Mouse (Mus musculus): ENCODE measurements around the gene Lpcat1. TPM values are rescaled to one million over a fixed set of nuclear protein-coding genes. Genes with fewer than 3 reads are reported as not detected.

Lpcat1 gene
- total and polyA plus RNA-seq, 2 experiments from 2014 or later, result 75.7 to 191 TPM

GRCm38 (mm10) chr13:73496137-73496536 lies 29.1 kb downstream of the Lpcat1 start:
- no peak overlapping the region for H3K9ac ChIP-seq (replicated peaks; ENCODE audit: low read length)
- no peak overlapping the region for H3K4me2 ChIP-seq (ENCODE audit: low read depth, low read length)
- DNase-seq (ENCODE audit: low spot score), result no peak
- ATAC-seq, result no peak
- peaks cover 59% of the 10 kb centered on the region for H3K36me3 ChIP-seq (ENCODE audit: insufficient read depth, low read length)
- no peak overlapping the region for H3K4me3 ChIP-seq (ENCODE audit: low read length)
- no peaks in the 10 kb centered on the region for H3K9me3 ChIP-seq (ENCODE audit: low read length)
- H3K27ac ChIP-seq, result no peak overlapping the region
- 85% methylated on average over 2 of the region's 2 CpGs for WGBS
- H3K27me3 ChIP-seq (ENCODE audit: insufficient read depth, low read length), result no peaks in the 10 kb centered on the region
- no peak for TF ChIP-seq CTCF (IDR thresholded peaks at IDR 0.05; ENCODE audit: low read depth)
- H3K4me1 ChIP-seq (ENCODE audit: insufficient read depth, low read length), result no peaks in the 10 kb centered on the region

- no peak overlapping the region for H3K27ac ChIP-seq
- DNase-seq (ENCODE audit: low spot score) (no peak), ATAC-seq (no peak)
- H3K4me3 ChIP-seq (ENCODE audit: low read length), result no peak overlapping the region
- H3K27me3 ChIP-seq (ENCODE audit: insufficient read depth, low read length), result no peaks in the 10 kb centered on the region
- H3K9me3 ChIP-seq (ENCODE audit: low read length), result no peaks in the 10 kb centered on the region
- no peak overlapping the region for H3K9ac ChIP-seq (replicated peaks; ENCODE audit: low read length)
- no peak overlapping the region for H3K4me2 ChIP-seq (ENCODE audit: low read depth, low read length)
- WGBS, result 77% methylated on average over 6 of the region's 6 CpGs
- TF ChIP-seq CTCF (IDR thresholded peaks at IDR 0.05; ENCODE audit: low read depth), result no peak
- H3K36me3 ChIP-seq (ENCODE audit: insufficient read depth, low read length), result peaks cover 67% of the 10 kb centered on the region
- no peaks in the 10 kb centered on the region for H3K4me1 ChIP-seq (ENCODE audit: insufficient read depth, low read length)
Measured at GRCm38 (mm10) chr13:73499893-73500604, 33.1 kb downstream of the Lpcat1 start.

- Histone ChIP-seq H3K4me2 (ENCODE audit: low read depth, low read length) (no peak overlapping the region), H3K4me3 (ENCODE audit: low read length) (no peak overlapping the region), H3K4me1 (ENCODE audit: insufficient read depth, low read length) (no peaks in the 10 kb centered on the region), H3K27ac (no peak overlapping the region), H3K9me3 (ENCODE audit: low read length) (no peaks in the 10 kb centered on the region), H3K27me3 (ENCODE audit: insufficient read depth, low read length) (no peaks in the 10 kb centered on the region), H3K36me3 (ENCODE audit: insufficient read depth, low read length) (peaks cover 60% of the 10 kb centered on the region), H3K9ac (replicated peaks; ENCODE audit: low read length) (no peak overlapping the region)
- DNase-seq (ENCODE audit: low spot score), result peak; percentile 44
- no peak for ATAC-seq
- WGBS, result 75% methylated on average over 2 of the region's 2 CpGs
- TF ChIP-seq CTCF (IDR thresholded peaks at IDR 0.05; ENCODE audit: low read depth), result peak; percentile 52
Measured at GRCm38 (mm10) chr13:73502719-73503118, 35.7 kb downstream of the Lpcat1 start.

- H3K36me3 ChIP-seq (ENCODE audit: insufficient read depth, low read length), result peaks cover 38% of the 10 kb centered on the region
- peak; percentile 76 for ATAC-seq
Measured at GRCm38 (mm10) chr13:73505686-73506467, 38.9 kb downstream of the Lpcat1 start.

GRCm38 (mm10) chr13:73508817-73509550 lies 42.0 kb downstream of the Lpcat1 start:
- DNase-seq (ENCODE audit: low spot score) (no peak), ATAC-seq (no peak)
- H3K36me3 ChIP-seq (ENCODE audit: insufficient read depth, low read length), result peaks cover 46% of the 10 kb centered on the region
- H3K4me3 ChIP-seq (ENCODE audit: low read length), result no peak overlapping the region
- H3K9ac ChIP-seq (replicated peaks; ENCODE audit: low read length), result no peak overlapping the region
- H3K27me3 ChIP-seq (ENCODE audit: insufficient read depth, low read length), result no peaks in the 10 kb centered on the region
- 90% methylated on average over 8 of the region's 8 CpGs for WGBS
- H3K4me1 ChIP-seq (ENCODE audit: insufficient read depth, low read length), result no peaks in the 10 kb centered on the region
- no peaks in the 10 kb centered on the region for H3K9me3 ChIP-seq (ENCODE audit: low read length)
- H3K4me2 ChIP-seq (ENCODE audit: low read depth, low read length), result no peak overlapping the region
- peak overlapping the region; percentile 3; the same call in 1 of the 2 replicates for H3K27ac ChIP-seq
- TF ChIP-seq CTCF (IDR thresholded peaks at IDR 0.05; ENCODE audit: low read depth), result no peak

More at GRCm38 (mm10) chr13:73505686-73506467, 38.9 kb downstream of the Lpcat1 start:
- H3K9me3 ChIP-seq (ENCODE audit: low read length), result no peaks in the 10 kb centered on the region
- H3K27me3 ChIP-seq (ENCODE audit: insufficient read depth, low read length), result no peaks in the 10 kb centered on the region
- 62% methylated on average over 7 of the region's 7 CpGs for WGBS
- no peak overlapping the region for H3K4me3 ChIP-seq (ENCODE audit: low read length)
- no peak overlapping the region for H3K27ac ChIP-seq
- no peak overlapping the region for H3K4me2 ChIP-seq (ENCODE audit: low read depth, low read length)
- TF ChIP-seq CTCF (IDR thresholded peaks at IDR 0.05; ENCODE audit: low read depth), result peak; percentile 86
- DNase-seq (ENCODE audit: low spot score), result peak; percentile 87
- no peak overlapping the region for H3K9ac ChIP-seq (replicated peaks; ENCODE audit: low read length)
- H3K4me1 ChIP-seq (ENCODE audit: insufficient read depth, low read length), result no peaks in the 10 kb centered on the region

- Histone ChIP-seq H3K4me1 (ENCODE audit: insufficient read depth, low read length) (no peaks in the 10 kb centered on the region), H3K9me3 (ENCODE audit: low read length) (no peaks in the 10 kb centered on the region), H3K9ac (replicated peaks; ENCODE audit: low read length) (no peak overlapping the region), H3K4me2 (ENCODE audit: low read depth, low read length) (no peak overlapping the region), H3K36me3 (ENCODE audit: insufficient read depth, low read length) (peaks cover 55% of the 10 kb centered on the region), H3K4me3 (ENCODE audit: low read length) (no peak overlapping the region), H3K27me3 (ENCODE audit: insufficient read depth, low read length) (no peaks in the 10 kb centered on the region), H3K27ac (no peak overlapping the region)
- ATAC-seq (no peak), DNase-seq (ENCODE audit: low spot score) (peak; percentile 36)
- WGBS, result 53% methylated on average over 6 of the region's 6 CpGs
- TF ChIP-seq CTCF (IDR thresholded peaks at IDR 0.05; ENCODE audit: low read depth), result no peak
Measured at GRCm38 (mm10) chr13:73509869-73510268, 42.9 kb downstream of the Lpcat1 start.

All from hindbrain, postnatal 0 days (tissue).